Mouse (Mus musculus): ENCODE results near the gene Cldn12.

Cldn12 gene

DNA sequence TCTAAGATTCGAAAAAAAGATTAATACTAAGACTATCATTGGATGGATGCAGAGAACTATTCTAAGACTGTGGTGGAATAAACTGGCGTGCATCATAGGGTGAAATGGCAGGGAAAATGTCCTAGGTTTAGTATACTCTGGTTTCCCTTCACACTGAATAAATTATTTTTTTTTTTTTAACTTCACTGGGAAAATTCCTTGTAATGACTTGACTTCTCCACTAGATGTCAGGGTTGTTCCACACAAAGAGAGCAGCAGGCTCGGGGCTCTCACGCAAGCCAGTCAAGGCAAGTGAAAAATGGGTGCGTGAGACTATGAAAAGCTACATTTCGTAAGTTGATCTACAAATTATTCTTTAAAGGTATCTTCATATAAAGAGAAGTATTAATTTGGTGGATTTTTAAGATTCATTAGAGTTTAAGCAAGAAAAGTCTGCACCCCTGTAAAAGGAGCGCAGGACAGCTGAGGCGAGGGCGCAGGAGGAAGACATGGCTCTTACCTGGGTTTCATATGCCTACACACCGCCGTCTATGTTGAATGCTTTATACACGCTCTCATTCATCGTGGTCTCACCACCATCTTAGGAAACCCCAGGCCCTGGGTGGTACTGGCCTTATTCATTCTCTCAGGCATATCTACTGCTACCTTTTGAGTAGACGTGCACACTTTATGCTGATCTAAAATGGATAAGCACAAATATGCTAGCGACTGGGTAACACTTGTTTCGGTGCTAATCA lies 20.3 kb downstream of the Cldn12 start:
- peak; percentile 51 for DNase-seq

- no peak for DNase-seq
Observed at GRCm38 (mm10) chr5:5492163-5492562, 22.6 kb downstream of the Cldn12 start.

- DNase-seq: no peak
Observed at GRCm38 (mm10) chr5:5486071-5486470, 28.7 kb downstream of the Cldn12 start.

- no peak for DNase-seq
Observed at GRCm38 (mm10) chr5:5483254-5483858, 31.4 kb downstream of the Cldn12 start.

- DNase-seq: peak; percentile 13
Observed at GRCm38 (mm10) chr5:5481662-5482061, 33.1 kb downstream of the Cldn12 start.

DNA sequence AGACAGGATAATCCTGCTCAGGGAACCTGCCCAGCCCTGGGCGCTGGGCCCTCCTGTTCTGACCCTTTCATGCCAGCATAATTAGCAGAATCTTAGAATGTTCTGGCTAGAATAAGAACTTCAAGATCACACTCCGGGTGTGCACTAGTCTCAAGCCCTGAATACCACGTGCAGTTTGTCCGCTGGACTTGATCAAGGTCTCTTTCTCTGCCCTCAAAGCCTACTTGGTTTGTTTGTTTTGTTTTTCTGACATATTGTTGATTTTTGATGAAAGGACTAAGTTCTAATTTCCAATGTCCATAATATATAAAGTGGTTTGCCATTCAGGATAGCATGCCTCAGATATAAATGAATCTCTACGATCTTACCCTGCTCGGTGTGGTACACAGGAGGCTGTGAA lies 35.7 kb downstream of the Cldn12 start, which contains the start of gene 1700015F17Rik:
Gene 1700015F17Rik, minus strand, starts transcription at position 101 of the 400 bp plus-strand sequence.
- DNase-seq: no peak

DNA sequence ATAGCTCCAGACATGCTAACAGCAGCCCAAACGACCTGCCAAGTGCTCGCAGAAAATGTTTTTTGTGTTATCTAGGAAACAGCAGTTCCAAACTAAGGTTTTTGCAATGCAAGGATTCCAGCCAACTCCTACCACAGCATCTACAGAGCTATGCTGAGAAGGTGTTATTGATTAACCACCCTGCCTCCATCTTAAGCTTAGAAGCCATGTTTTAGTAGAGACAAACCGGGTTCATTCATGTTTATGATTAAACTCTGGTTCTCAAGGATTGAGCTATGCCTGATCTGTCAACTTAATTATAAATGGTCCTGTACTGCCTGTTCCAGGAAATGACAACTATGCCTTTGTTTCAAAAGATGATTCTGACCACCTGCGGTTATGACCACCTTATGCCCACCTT lies 38.6 kb downstream of the Cldn12 start:
- DNase-seq: no peak

- no peak for DNase-seq
Observed at GRCm38 (mm10) chr5:5465256-5465655, 49.5 kb downstream of the Cldn12 start.
